Mouse (Mus musculus) bone marrow, adult 2 months (tissue): ENCODE data around the gene Smpd4.

Source experiments
- CTCF ChIP-seq: fragments of 200-500 bp; IDR thresholded peaks from 2 replicates; pipeline ENCODE4 v1.5.1; 2011; ENCODE audit warnings: low read length, control low read depth; ENCODE audit not compliant: control insufficient read depth, insufficient read depth
- POLR2A ChIP-seq: fragments of 200-500 bp; IDR thresholded peaks from 2 replicates; pipeline ENCODE4 v1.6.1; 2011; ENCODE audit warnings: low read depth, mild to moderate bottlenecking, control low read depth, low read length, borderline replicate concordance; ENCODE audit not compliant: control insufficient read depth

DNA sequence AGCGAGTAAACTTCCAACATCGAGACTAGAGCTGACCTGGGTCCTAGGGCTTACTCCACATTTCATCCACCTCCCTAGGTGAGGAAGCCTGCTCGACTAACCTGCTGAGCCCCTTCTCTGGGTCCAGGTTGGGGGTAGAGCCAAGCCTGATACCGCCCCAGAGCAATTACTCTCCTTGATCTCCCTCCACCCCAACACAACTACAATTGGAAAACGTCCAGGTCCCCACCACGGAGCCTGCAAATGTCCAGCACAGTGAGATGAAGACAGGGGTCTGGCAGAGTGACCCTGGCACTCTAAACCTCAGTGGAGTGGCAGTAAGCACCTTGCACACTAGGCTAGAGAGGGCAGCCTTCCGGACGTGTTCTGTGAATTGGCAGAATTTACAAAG lies 42.3 kb upstream of the Smpd4 start:
- TF ChIP-seq POLR2A (no peak), CTCF (no peak)
